Mouse (Mus musculus): ENCODE results near the gene Tdrd9. TPM values are rescaled to one million over a fixed set of nuclear protein-coding genes. Genes with fewer than 3 reads are reported as not detected.

Tdrd9 gene
- polyA plus RNA-seq, 1 experiment, result not detected

DNA sequence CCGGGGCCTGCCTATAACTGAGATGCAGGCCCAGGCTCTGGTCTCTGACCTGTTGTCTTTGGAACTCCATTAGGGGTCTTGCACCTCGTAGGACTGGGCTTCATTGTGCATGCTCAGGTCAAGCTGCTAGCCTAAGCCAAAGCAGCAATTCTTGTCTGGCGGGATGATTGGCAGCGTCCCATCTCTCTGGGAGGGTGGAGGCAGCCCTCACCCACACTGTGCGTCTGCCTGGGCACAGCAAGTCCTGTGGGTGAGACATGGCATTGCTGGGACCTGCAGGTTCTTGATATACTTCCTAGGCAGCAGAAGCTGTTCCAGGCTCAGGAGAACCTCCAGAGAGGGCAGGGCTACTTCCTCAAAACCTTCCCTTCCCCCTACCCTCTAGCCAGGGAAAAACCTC, 145.6 kb downstream of the Tdrd9 start:
- Histone ChIP-seq H3K27ac (ENCODE audit: insufficient read depth, low read depth, low read length) (no peak overlapping the region), H3K27me3 (replicated peaks; ENCODE audit: control insufficient read depth, insufficient read depth, low read length) (no peaks in the 10 kb centered on the region), H3K4me3 (ENCODE audit: insufficient read depth, low read depth, low read length) (no peak overlapping the region), H3K36me3 (ENCODE audit: control insufficient read depth, insufficient read depth, low read length) (no peaks in the 10 kb centered on the region), H3K4me1 (ENCODE audit: control insufficient read depth, insufficient read depth, low read length) (no peaks in the 10 kb centered on the region)
- DNase-seq, result no peak
- TF ChIP-seq CTCF (conservative IDR thresholded peaks at IDR 0.05; ENCODE audit: insufficient read depth, insufficient read length, low read depth, low read length) (no peak), POLR2A (IDR thresholded peaks at IDR 0.05; ENCODE audit: low read depth, low read length) (no peak)
- WGBS, result 81% methylated on average over 5 of the region's 5 CpGs

DNA sequence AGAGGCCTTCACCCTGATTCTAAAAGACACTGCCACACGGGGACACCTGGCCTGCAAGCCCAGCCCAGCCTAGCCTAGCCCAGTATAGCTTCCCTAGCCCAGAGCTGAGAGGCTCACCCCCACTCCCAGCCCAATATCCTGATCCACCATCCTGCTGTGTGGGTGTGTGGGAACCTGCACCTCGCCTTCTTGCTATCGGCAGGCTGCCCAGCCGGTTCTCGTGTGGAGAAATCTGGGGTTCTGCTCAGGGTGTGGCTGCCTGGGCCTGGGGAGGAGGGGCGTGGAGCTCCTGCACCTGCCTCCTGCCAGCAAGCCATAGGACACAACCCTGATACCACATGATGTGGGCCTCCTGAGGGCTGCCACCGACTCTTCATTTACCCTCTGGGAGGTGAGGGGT, 146.3 kb downstream of the Tdrd9 start:
- H3K27ac ChIP-seq (ENCODE audit: insufficient read depth, low read depth, low read length), result no peak overlapping the region
- H3K27me3 ChIP-seq (replicated peaks; ENCODE audit: control insufficient read depth, insufficient read depth, low read length), result no peaks in the 10 kb centered on the region
- no peaks in the 10 kb centered on the region for H3K36me3 ChIP-seq (ENCODE audit: control insufficient read depth, insufficient read depth, low read length)
- no peaks in the 10 kb centered on the region for H3K4me1 ChIP-seq (ENCODE audit: control insufficient read depth, insufficient read depth, low read length)
- H3K4me3 ChIP-seq (ENCODE audit: insufficient read depth, low read depth, low read length), result no peak overlapping the region
- TF ChIP-seq POLR2A (IDR thresholded peaks at IDR 0.05; ENCODE audit: low read depth, low read length), result no peak
- TF ChIP-seq CTCF (conservative IDR thresholded peaks at IDR 0.05; ENCODE audit: insufficient read depth, insufficient read length, low read depth, low read length), result no peak
- no peak for DNase-seq
- 82% methylated on average over 7 of the region's 7 CpGs for WGBS

Other genes starting within 250 kb of the Tdrd9 start
- gene Klc1, start 212.7 kb upstream of the Tdrd9 start, polyA plus RNA-seq (2012; rRNA removed), result 40.3 and 44.3 TPM in 2 replicates
- gene Xrcc3, start 157.7 kb upstream of the Tdrd9 start, polyA plus RNA-seq (2012; rRNA removed), result 5.3 and 6.0 TPM in 2 replicates
- 97.0 and 105 TPM in 2 replicates for gene Zfyve21, start 157.4 kb upstream of the Tdrd9 start, polyA plus RNA-seq (2012; rRNA removed)
- 11.2 and 11.7 TPM in 2 replicates for gene Ppp1r13b, start 63.4 kb upstream of the Tdrd9 start, polyA plus RNA-seq (2012; rRNA removed)
- gene Atp5mpl, start 4.6 kb upstream of the Tdrd9 start, polyA plus RNA-seq (2012; rRNA removed), result 91.8 and 126 TPM in 2 replicates
- not detected in 2 replicates for gene Rd3l, start 9.8 kb downstream of the Tdrd9 start, polyA plus RNA-seq (2012; rRNA removed)
- 39.2 and 52.5 TPM in 2 replicates for gene Aspg, start 135.1 kb downstream of the Tdrd9 start, polyA plus RNA-seq (2012; rRNA removed)
- 3.8 and 4.2 TPM in 2 replicates for gene Kif26a, start 174.6 kb downstream of the Tdrd9 start, polyA plus RNA-seq (2012; rRNA removed)

Data from kidney, adult 2 months (tissue).